Mouse (Mus musculus) liver, adult 2 months (tissue): Measurements from ENCODE around the gene Mrvi1. TPM values are rescaled to one million over a fixed set of nuclear protein-coding genes. Genes with fewer than 3 reads are reported as not detected.

Source experiments
- DNase-seq: peaks from one replicate; pipeline ENCODE4 v3.0.0-alpha.2; 2011; ENCODE audit warnings: low read depth, low spot score; ENCODE audit errors: extremely low read depth
- H3K27ac ChIP-seq: fragments of 200-500 bp; replicated peaks from 2 replicates; pipeline ENCODE4 v1.5.1; 2012; ENCODE audit warnings: low read depth, mild to moderate bottlenecking, control low read depth, inconsistent platforms, low read length; ENCODE audit not compliant: insufficient read depth
- H3K27me3 ChIP-seq: fragments of 200-500 bp; 2 replicates; pipeline ENCODE4 v1.6.1; 2012; ENCODE audit warnings: mild to moderate bottlenecking, moderate library complexity, low read length, inconsistent platforms; ENCODE audit not compliant: control insufficient read depth, insufficient read depth
- H3K36me3 ChIP-seq: fragments of 200-500 bp; 2 replicates; pipeline ENCODE4 v1.6.1; 2012; ENCODE audit warnings: low read length, inconsistent platforms; ENCODE audit not compliant: control insufficient read depth, insufficient read depth
- H3K4me1 ChIP-seq: fragments of 200-500 bp; 2 replicates; pipeline ENCODE4 v1.6.1; 2011; ENCODE audit warnings: low read length; ENCODE audit not compliant: control insufficient read depth, insufficient read depth
- H3K4me3 ChIP-seq: fragments of 200-500 bp; 2 replicates; pipeline ENCODE4 v1.5.1; 2011; ENCODE audit warnings: low read depth, mild to moderate bottlenecking, control low read depth, low read length, moderate library complexity; ENCODE audit not compliant: insufficient read depth
- H3K79me2 ChIP-seq: fragments of 200-500 bp; 2 replicates; pipeline ENCODE4 v1.6.1; 2012; ENCODE audit warnings: inconsistent platforms, mild to moderate bottlenecking, low read length, moderate library complexity; ENCODE audit not compliant: control insufficient read depth, insufficient read depth
- H3K9ac ChIP-seq: fragments of 200-500 bp; 2 replicates; pipeline ENCODE4 v1.6.1; 2012; ENCODE audit warnings: low read depth, mild to moderate bottlenecking, control low read depth, inconsistent platforms, low read length
- CTCF ChIP-seq: fragments of 200-500 bp; IDR thresholded peaks from 2 replicates; pipeline ENCODE4 v1.5.1; 2011; ENCODE audit warnings: low read depth, low read length, control low read depth
- POLR2A ChIP-seq: fragments of 200-500 bp; IDR thresholded peaks from 2 replicates; pipeline ENCODE4 v1.6.1; 2011; ENCODE audit warnings: low read length, control low read depth; ENCODE audit not compliant: insufficient read depth; ENCODE audit errors: extremely low read depth
- WGBS: fragments of 180-500 bp; shearing (Covaris S2); methylation state at CpG from one replicate; pipeline ENCODE4 v1.1.7; 2018; 5-methylcytosine and 5-hydroxymethylcytosine counted together
- polyA plus RNA-seq: library from polyadenylated mRNA; depleted of rRNA; stranded (reverse); fragments of >200 nt; gene quantifications from 2 replicates; pipeline ENCODE4 v1.2.3, GENCODE M21; 2012; rRNA removed
- total RNA-seq: library from RNA; depleted of rRNA; stranded (reverse); fragments of >200 nt; gene quantifications from 2 replicates; pipeline ENCODE4 v1.2.3, GENCODE M21; 2014; rRNA removed

The Mrvi1 gene
- total RNA-seq (0.55 and 1.2 TPM in 2 replicates), polyA plus RNA-seq (1.1 and 1.3 TPM in 2 replicates)

DNA sequence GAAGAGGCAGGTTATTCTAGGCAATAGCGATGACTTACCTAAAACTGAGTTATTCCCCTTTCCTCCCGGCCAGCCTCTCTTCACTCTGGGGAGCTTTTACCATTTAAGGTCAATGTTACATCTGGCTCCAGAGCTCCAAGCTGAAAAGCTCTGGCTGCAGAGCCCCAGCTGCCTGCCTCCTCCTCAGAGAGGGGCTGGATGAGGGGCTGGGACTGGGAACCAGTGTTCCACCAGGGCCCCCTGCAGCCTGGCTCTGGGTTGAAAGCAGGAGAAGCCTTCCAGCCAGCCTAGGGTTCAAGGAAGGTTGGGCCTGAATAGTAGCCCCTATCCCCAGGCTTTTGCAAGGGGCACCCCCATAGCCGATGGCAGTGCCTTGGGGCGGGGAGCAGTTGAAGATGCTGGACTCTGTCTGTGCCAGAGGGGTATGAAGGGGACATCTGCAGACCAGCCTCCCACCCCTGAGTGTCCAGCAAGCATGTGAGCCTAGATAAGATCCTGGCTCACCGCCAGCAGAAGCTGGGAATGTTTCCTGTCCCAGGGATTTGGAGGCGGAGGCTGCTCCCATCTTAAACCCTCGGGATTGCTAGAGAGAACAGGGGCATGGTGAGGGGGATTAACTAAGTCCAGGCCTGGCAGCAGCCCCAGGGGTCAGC is at the start of gene Mrvi1:
TSS of gene Mrvi1 (minus strand) at position 409 of the 653 bp plus-strand sequence.
- TF ChIP-seq POLR2A (no peak), CTCF (no peak)
- Histone ChIP-seq H3K27me3 (no peaks in the 10 kb centered on the region), H3K27ac (peak within 1 kb of the TSS; percentile 41), H3K4me1 (0 out of 2 replicates have a peak, but pooled peaks cover 5% of the 10 kb centered on the region), H3K9ac (0 out of 2 replicates have a peak within 1 kb of the TSS, but pooled peaks have one; percentile 16), H3K79me2 (no peaks in the 10 kb centered on the region), H3K36me3 (no peaks in the 10 kb centered on the region), H3K4me3 (peak within 1 kb of the TSS; percentile 25)
- no peak for DNase-seq
- 67% methylated on average over 7 of the region's 7 CpGs for WGBS

DNA sequence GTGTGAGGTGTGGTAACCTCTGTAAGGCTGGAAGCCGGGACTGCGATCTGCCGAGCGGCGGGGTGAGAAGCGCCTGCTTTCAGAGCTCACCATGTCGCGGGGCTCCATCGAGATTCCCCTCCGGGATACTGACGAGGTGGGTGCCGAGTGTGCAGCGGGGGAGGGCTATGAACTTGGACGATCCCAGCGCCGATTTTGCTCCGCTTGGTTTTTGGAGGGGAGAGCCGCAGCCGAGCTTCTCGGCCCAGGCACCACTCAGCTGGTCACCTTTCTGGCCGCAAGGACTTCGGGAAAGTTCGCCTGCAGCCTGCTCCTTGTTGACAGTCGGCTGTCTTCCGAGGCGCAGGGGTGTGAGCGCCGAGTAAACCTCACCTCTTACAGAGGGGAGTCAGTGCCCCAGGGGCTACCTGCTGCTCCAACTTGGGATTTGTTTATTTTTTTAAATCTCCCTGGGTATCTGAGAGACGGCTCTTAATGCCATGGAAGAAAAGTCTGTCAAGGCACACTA is 46.8 kb upstream of the Mrvi1 start:
- H3K36me3 ChIP-seq = peaks cover 9% of the 10 kb centered on the region; the same call in 1 of the 2 replicates
- H3K4me3 ChIP-seq = peak overlapping the region; percentile 77
- TF ChIP-seq POLR2A (no peak), CTCF (no peak)
- H3K9ac ChIP-seq = peak overlapping the region; percentile 77
- peak overlapping the region; percentile 36 for H3K27ac ChIP-seq
- H3K4me1 ChIP-seq = peaks cover 11% of the 10 kb centered on the region
- under 1% methylated on average over 29 of the region's 29 CpGs for WGBS
- H3K27me3 ChIP-seq = no peaks in the 10 kb centered on the region
- peak; percentile 37 for DNase-seq
- H3K79me2 ChIP-seq = peaks cover 3% of the 10 kb centered on the region; the same call in 1 of the 2 replicates

DNA sequence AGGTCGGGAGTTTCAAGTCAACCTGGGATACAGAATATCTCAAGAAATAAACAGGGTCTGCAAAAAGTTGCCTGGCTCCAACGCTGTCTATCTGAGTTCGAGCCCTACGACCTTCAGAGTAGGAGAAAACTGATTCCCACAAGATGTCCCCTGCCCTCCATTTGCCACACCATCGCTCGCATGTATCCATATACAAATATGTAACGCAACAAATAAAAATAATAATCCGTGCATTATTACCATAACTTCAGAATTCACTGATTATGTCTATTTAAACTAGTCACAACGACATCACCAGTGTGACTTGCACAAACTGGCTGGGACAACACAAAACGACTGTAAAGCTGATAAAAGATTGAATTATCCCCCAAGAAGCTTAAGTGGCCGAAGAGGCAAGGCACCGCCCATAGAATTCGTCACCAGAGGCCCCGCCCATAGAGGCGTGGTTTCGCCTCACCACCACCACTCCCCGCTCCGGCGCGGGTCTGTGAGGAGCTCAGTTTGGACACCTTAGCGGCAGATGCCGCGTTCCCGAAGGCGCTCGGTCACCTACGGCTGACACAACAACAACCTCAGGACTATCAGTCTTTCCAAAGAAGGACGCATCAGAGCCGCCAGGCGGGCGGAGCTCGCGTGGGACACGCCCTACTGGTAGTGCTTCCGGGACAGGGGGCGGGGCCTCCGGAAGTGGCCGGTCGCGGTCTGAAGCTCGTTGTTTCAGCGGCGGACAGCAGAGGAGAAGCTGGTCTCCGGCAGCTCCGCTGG is 46.2 kb upstream of the Mrvi1 start, which contains the start of gene Ctr9:
TSS of gene Ctr9 (plus strand) at position 671 of the 765 bp plus-strand sequence.
- Histone ChIP-seq H3K4me3 (peak within 1 kb of the TSS; percentile 77), H3K9ac (peak within 1 kb of the TSS; percentile 77), H3K27ac (peak within 1 kb of the TSS; percentile 89), H3K36me3 (peaks cover 6% of the 10 kb centered on the region; the same call in 1 of the 2 replicates), H3K79me2 (peaks cover 3% of the 10 kb centered on the region; the same call in 1 of the 2 replicates), H3K4me1 (peaks cover 13% of the 10 kb centered on the region), H3K27me3 (no peaks in the 10 kb centered on the region)
- DNase-seq = peak; percentile 71
- WGBS = 7% methylated on average over 45 of the region's 45 CpGs
- peak; percentile 90 for TF ChIP-seq POLR2A
- TF ChIP-seq CTCF = no peak

DNA sequence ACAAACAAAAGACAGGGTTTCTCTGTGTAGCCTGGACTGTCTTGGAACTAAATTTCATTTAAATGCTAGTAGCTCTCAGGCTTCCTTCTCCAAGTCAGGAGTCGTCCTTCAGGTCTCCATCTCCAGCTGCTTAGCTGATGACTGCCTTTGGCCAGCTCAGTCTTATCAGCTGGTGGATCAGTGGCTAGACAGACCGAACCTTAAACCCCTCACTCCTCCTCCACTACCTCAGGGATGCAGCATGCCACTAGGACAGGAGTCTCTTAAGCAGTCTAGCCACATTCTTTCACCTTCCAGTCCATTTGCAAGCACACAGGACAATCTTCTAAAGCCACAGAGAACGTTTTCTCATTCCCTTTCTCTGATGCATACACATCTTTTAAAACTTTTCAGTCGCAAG is 42.7 kb upstream of the Mrvi1 start:
- H3K79me2 ChIP-seq = no peaks in the 10 kb centered on the region
- H3K27me3 ChIP-seq = no peaks in the 10 kb centered on the region
- TF ChIP-seq CTCF (no peak), POLR2A (no peak)
- DNase-seq = no peak
- no peak overlapping the region for H3K4me3 ChIP-seq
- H3K27ac ChIP-seq = no peak overlapping the region
- no peak overlapping the region for H3K9ac ChIP-seq
- no peaks in the 10 kb centered on the region for H3K36me3 ChIP-seq
- WGBS = 64% methylated on average over 4 of the region's 4 CpGs
- H3K4me1 ChIP-seq = peaks cover 10% of the 10 kb centered on the region; the same call in 1 of the 2 replicates

DNA sequence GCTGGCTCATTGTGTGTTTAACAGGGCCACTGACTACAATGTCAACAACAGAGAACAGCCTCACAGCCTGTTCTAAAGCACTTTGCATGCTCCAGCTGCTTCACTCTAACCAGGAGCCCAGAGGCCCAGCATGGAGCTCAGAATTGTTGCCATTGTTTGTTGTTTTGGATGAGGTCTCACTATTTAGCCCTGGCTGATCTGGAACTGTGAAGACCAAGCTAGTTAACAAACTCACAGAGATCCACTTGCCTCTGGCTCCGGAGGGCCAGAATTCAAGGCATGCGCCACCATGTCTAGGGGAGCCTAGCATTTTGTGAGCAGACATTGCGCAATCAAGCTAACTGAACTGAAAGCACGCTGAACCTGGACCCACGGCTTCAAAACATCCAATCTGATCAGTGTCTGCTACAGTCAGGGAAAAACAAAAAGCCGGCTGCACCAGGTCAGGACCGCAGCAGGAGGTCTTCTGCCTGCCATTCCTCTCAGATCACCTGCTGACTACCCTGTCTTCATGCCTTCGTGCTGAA is 41.9 kb upstream of the Mrvi1 start:
- H3K4me3 ChIP-seq = peak overlapping the region; percentile 34
- H3K9ac ChIP-seq = peak overlapping the region; percentile 16; the same call in 1 of the 2 replicates
- WGBS = 15% methylated on average over 8 of the region's 8 CpGs
- H3K4me1 ChIP-seq = peaks cover 7% of the 10 kb centered on the region; the same call in 1 of the 2 replicates
- H3K27me3 ChIP-seq = no peaks in the 10 kb centered on the region
- no peaks in the 10 kb centered on the region for H3K36me3 ChIP-seq
- TF ChIP-seq CTCF = no peak
- no peak for TF ChIP-seq POLR2A
- no peak overlapping the region; the same call in 1 of the 2 replicates for H3K27ac ChIP-seq
- H3K79me2 ChIP-seq = no peaks in the 10 kb centered on the region
- DNase-seq = peak; percentile 82
